Mouse (Mus musculus): ENCODE data around the gene Nup210l.

DNA sequence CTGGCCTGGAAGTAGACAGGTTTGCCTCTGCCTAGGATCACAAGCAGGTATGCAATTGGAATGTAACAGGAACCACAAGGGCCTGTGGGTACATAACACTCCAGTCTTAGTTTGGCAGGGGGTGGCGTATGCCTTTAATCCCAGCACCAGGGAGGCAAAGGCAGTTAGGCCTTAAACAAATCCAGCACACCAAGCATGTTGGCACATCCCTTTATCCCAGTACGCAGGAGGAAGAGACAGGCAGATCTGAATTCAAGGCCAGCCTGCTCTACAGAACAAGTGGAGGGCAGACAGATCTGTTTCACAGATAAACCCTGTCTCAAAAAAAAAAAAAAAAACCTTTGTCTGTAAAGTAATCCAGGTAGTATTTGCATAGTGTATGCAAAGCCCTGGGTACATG is 104.7 kb downstream of the Nup210l start:
- TF ChIP-seq POLR2A (IDR thresholded peaks at IDR 0.05; ENCODE audit: borderline replicate concordance, insufficient read depth, low read length) (no peak), CTCF (IDR thresholded peaks at IDR 0.05; ENCODE audit: borderline replicate concordance, insufficient read depth, low read depth, low read length) (no peak)
